Mouse (Mus musculus): ENCODE data around the gene Ehf. TPM values are rescaled to one million over a fixed set of nuclear protein-coding genes. Genes with fewer than 3 reads are reported as not detected.

The Ehf gene
- polyA plus RNA-seq (2012; rRNA removed): 0.02 and 0.04 TPM in 2 replicates

- H3K4me1 ChIP-seq (ENCODE audit: control insufficient read depth, insufficient read depth, low read length): no peaks in the 10 kb centered on the region
Measured at GRCm38 (mm10) chr2:103303132-103303531, at the start of gene Ehf. Ehf (minus strand) TSS chr2:103303278.

GRCm38 (mm10) chr2:103347417-103347891 lies 44.4 kb upstream of the Ehf start:
- TF ChIP-seq CTCF (IDR thresholded peaks at IDR 0.05; ENCODE audit: extremely low read depth, insufficient read depth, low read length) (peak; percentile 85), POLR2A (IDR thresholded peaks at IDR 0.05; ENCODE audit: extremely low read depth, insufficient read depth, low read length) (no peak)
- Histone ChIP-seq H3K27ac (ENCODE audit: insufficient read depth, low read length) (no peak overlapping the region), H3K4me1 (ENCODE audit: control insufficient read depth, insufficient read depth, low read length) (no peaks in the 10 kb centered on the region), H3K4me3 (ENCODE audit: insufficient read depth, low read length) (peak overlapping the region; percentile 2; the same call in 1 of the 2 replicates)

More at GRCm38 (mm10) chr2:103303132-103303531, at the start of gene Ehf:
- no peak for TF ChIP-seq CTCF (IDR thresholded peaks at IDR 0.05; ENCODE audit: extremely low read depth, insufficient read depth, low read length)
- no peak for TF ChIP-seq POLR2A (IDR thresholded peaks at IDR 0.05; ENCODE audit: extremely low read depth, insufficient read depth, low read length)
- Histone ChIP-seq H3K27ac (ENCODE audit: insufficient read depth, low read length) (no peak within 1 kb of the TSS), H3K4me3 (ENCODE audit: insufficient read depth, low read length) (no peak within 1 kb of the TSS)

- TF ChIP-seq CTCF (IDR thresholded peaks at IDR 0.05; ENCODE audit: extremely low read depth, insufficient read depth, low read length) (no peak), POLR2A (IDR thresholded peaks at IDR 0.05; ENCODE audit: extremely low read depth, insufficient read depth, low read length) (no peak)
- Histone ChIP-seq H3K4me1 (ENCODE audit: control insufficient read depth, insufficient read depth, low read length) (no peaks in the 10 kb centered on the region), H3K4me3 (ENCODE audit: insufficient read depth, low read length) (no peak overlapping the region), H3K27ac (ENCODE audit: insufficient read depth, low read length) (no peak overlapping the region)
Measured at GRCm38 (mm10) chr2:103346751-103347289, 43.7 kb upstream of the Ehf start.

GRCm38 (mm10) chr2:103343611-103344010 lies 40.5 kb upstream of the Ehf start:
- H3K27ac ChIP-seq (ENCODE audit: insufficient read depth, low read length): no peak overlapping the region
- no peaks in the 10 kb centered on the region for H3K4me1 ChIP-seq (ENCODE audit: control insufficient read depth, insufficient read depth, low read length)
- no peak overlapping the region for H3K4me3 ChIP-seq (ENCODE audit: insufficient read depth, low read length)
- TF ChIP-seq POLR2A (IDR thresholded peaks at IDR 0.05; ENCODE audit: extremely low read depth, insufficient read depth, low read length) (no peak), CTCF (IDR thresholded peaks at IDR 0.05; ENCODE audit: extremely low read depth, insufficient read depth, low read length) (no peak)

DNA sequence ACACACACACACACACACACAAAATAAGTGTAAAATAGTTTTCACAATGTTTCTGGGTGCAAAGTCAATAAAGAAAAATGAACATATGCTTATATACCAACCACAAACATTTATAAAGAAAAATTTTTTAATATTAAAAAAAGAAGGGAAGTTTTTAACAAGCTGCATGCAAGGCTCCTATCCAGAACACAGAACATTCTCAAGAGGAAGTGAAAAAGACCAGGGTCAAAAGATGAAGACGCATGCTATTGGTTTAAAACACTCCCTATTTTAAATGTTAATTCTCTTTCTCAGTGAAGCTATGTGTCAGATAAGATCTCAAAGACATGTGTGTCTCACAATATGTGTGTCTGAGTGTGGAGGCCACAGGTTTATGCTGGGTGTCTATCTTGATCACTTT lies 39.0 kb upstream of the Ehf start:
- Histone ChIP-seq H3K4me3 (ENCODE audit: insufficient read depth, low read length) (no peak overlapping the region), H3K4me1 (ENCODE audit: control insufficient read depth, insufficient read depth, low read length) (no peaks in the 10 kb centered on the region), H3K27ac (ENCODE audit: insufficient read depth, low read length) (no peak overlapping the region)
- TF ChIP-seq POLR2A (IDR thresholded peaks at IDR 0.05; ENCODE audit: extremely low read depth, insufficient read depth, low read length) (no peak), CTCF (IDR thresholded peaks at IDR 0.05; ENCODE audit: extremely low read depth, insufficient read depth, low read length) (no peak)

DNA sequence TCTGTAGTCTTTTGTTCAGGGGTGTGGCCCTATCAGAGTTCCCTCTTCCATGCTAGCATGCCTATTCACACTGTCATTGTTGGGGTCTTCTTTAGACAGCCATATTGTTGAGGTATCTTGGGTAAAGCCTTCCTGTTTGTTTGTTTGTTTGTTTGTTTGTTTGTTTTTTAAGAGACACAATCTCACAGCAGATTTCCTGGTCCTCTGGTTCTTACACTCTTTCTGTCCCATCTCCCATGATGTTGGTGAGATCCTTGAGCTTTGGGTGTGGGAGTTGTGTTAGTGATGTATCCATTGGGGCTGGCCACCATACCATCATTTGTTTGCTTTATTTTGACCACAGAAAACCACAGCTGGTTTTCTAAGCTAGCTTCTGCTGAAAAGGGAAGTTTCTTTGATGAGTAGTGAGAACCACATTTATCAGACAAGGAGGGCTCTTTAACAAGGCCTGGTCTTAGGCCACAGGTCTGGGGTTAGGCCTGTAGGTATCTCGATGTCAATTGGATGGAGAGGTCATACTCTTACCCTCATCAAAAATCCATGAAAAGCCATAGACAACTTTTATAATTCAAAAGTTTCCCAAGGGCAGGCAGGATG lies 38.4 kb upstream of the Ehf start:
- TF ChIP-seq CTCF (IDR thresholded peaks at IDR 0.05; ENCODE audit: extremely low read depth, insufficient read depth, low read length) (no peak), POLR2A (IDR thresholded peaks at IDR 0.05; ENCODE audit: extremely low read depth, insufficient read depth, low read length) (no peak)
- Histone ChIP-seq H3K4me1 (ENCODE audit: control insufficient read depth, insufficient read depth, low read length) (no peaks in the 10 kb centered on the region), H3K27ac (ENCODE audit: insufficient read depth, low read length) (no peak overlapping the region), H3K4me3 (ENCODE audit: insufficient read depth, low read length) (no peak overlapping the region)

GRCm38 (mm10) chr2:103338706-103339105 lies 35.6 kb upstream of the Ehf start:
- no peak overlapping the region for H3K27ac ChIP-seq (ENCODE audit: insufficient read depth, low read length)
- TF ChIP-seq CTCF (IDR thresholded peaks at IDR 0.05; ENCODE audit: extremely low read depth, insufficient read depth, low read length): no peak
- H3K4me1 ChIP-seq (ENCODE audit: control insufficient read depth, insufficient read depth, low read length): no peaks in the 10 kb centered on the region
- H3K4me3 ChIP-seq (ENCODE audit: insufficient read depth, low read length): no peak overlapping the region

DNA sequence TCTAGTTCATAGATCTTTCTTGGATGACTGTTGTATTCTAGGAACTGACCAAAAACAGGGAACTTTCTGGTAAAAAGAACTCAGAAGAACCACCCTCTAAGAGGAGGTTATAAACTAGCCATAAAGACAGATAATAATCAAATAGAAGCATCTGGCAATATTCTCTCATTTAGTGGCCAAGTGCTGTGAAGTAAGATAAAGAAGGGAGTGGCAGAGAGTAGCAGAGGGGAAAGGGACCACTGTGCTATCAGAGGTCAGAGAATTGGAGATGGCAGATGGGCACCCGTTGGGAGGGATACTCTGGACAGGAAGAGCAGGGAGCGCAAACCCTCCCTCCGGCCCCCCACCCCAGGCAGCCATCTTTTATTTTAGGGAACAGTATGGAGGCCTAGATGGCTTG lies 34.3 kb upstream of the Ehf start:
- Histone ChIP-seq H3K27ac (ENCODE audit: insufficient read depth, low read length) (no peak overlapping the region), H3K4me3 (ENCODE audit: insufficient read depth, low read length) (no peak overlapping the region), H3K4me1 (ENCODE audit: control insufficient read depth, insufficient read depth, low read length) (no peaks in the 10 kb centered on the region)
- no peak for TF ChIP-seq POLR2A (IDR thresholded peaks at IDR 0.05; ENCODE audit: extremely low read depth, insufficient read depth, low read length)
- no peak for TF ChIP-seq CTCF (IDR thresholded peaks at IDR 0.05; ENCODE audit: extremely low read depth, insufficient read depth, low read length)

DNA sequence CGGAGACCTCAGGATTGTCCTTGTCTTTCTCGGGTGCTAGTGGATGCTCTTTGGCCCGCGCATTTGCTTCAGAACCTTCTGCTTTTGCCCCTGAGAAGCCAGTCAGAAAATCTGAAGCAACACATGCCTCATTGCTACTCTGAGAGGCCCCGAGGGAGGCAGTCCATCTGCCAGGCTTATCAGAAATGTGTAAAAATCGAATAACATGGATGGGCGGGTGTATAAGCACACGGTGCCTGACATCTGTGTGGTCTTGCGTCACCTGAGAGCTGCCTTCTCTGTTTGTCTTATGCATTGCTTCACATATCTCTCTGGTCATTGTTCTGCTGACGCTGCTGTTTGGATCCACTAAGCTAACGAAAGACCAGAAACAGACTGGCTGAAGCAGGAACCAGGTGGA lies 33.5 kb upstream of the Ehf start:
- Histone ChIP-seq H3K4me1 (ENCODE audit: control insufficient read depth, insufficient read depth, low read length) (no peaks in the 10 kb centered on the region), H3K27ac (ENCODE audit: insufficient read depth, low read length) (no peak overlapping the region), H3K4me3 (ENCODE audit: insufficient read depth, low read length) (no peak overlapping the region)
- TF ChIP-seq POLR2A (IDR thresholded peaks at IDR 0.05; ENCODE audit: extremely low read depth, insufficient read depth, low read length): no peak
- no peak for TF ChIP-seq CTCF (IDR thresholded peaks at IDR 0.05; ENCODE audit: extremely low read depth, insufficient read depth, low read length)

DNA sequence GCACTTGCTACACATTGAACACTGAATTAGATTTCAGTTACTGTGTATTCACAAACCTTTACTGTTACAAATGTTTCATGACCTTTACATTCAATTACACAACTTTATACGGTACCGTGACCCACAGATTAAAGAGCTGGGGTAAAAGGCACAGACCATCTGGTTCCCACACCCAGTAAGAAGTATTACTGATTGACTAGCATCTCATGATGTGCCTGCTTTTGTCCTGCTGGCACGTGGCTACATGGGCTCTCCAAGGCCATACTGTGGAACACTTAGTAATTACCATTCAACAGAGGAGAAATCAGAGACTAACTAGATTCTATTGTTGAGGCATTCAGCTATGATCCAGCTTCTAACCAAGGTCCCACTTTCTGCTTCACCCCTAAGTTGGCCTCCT lies 32.9 kb upstream of the Ehf start:
- no peak overlapping the region for H3K27ac ChIP-seq (ENCODE audit: insufficient read depth, low read length)
- TF ChIP-seq POLR2A (IDR thresholded peaks at IDR 0.05; ENCODE audit: extremely low read depth, insufficient read depth, low read length): no peak
- TF ChIP-seq CTCF (IDR thresholded peaks at IDR 0.05; ENCODE audit: extremely low read depth, insufficient read depth, low read length): no peak
- H3K4me3 ChIP-seq (ENCODE audit: insufficient read depth, low read length): no peak overlapping the region
- no peaks in the 10 kb centered on the region for H3K4me1 ChIP-seq (ENCODE audit: control insufficient read depth, insufficient read depth, low read length)

All from cortical plate, adult 2 months (tissue).